Mouse (Mus musculus) MEL (cell line): ENCODE data around the gene Slc25a1. TPM values are rescaled to one million over a fixed set of nuclear protein-coding genes. Genes with fewer than 3 reads are reported as not detected.

Experiments used
- DNase-seq: peaks from one replicate; pipeline ENCODE4 v3.0.0; 2011; ENCODE audit warnings: low read depth, low spot score
- H3K27ac ChIP-seq: 2 replicates; pipeline ENCODE4 v1.5.1; 2012; ENCODE audit warnings: low read depth, mild to moderate bottlenecking, control low read depth, low read length, moderate library complexity; ENCODE audit not compliant: control insufficient read depth
- H3K27me3 ChIP-seq, 2 experiments: fragments of 150-350 bp in 1 of 2; sonication (generic) in 1 of 2; 2 replicates each; pipeline ENCODE4 v1.6.1; 2012; ENCODE audit warnings: low read length in 2 of 2, mild to moderate bottlenecking in 2 of 2, improper control_type of control experiment in 1 of 2, moderate library complexity in 1 of 2; ENCODE audit not compliant: insufficient read depth in 2 of 2, control insufficient read depth in 1 of 2
- H3K36me3 ChIP-seq, 2 experiments: 2 replicates each; pipeline ENCODE4 v1.6.1; 2012 to 2014; ENCODE audit warnings: low read length in 2 of 2, improper control_type of control experiment in 1 of 2, inconsistent platforms in 1 of 2, mild to moderate bottlenecking in 1 of 2; ENCODE audit not compliant: insufficient read depth in 2 of 2, control insufficient read depth in 1 of 2
- H3K4me1 ChIP-seq, 2 experiments: fragments of 150-350 bp in 1 of 2; sonication (generic) in 1 of 2; 2 replicates each; pipeline ENCODE4 v1.6.1; 2012; ENCODE audit warnings: low read length in 2 of 2, improper control_type of control experiment in 1 of 2, mild to moderate bottlenecking in 1 of 2; ENCODE audit not compliant: insufficient read depth in 2 of 2, control insufficient read depth in 1 of 2
- H3K4me3 ChIP-seq, 2 experiments: fragments of 150-350 bp in 1 of 2; sonication (generic) in 1 of 2; 2 replicates each; pipeline ENCODE4 v1.5.1; 2012; ENCODE audit warnings: low read depth in 2 of 2, low read length in 2 of 2, mild to moderate bottlenecking in 2 of 2, moderate library complexity in 2 of 2, control low read depth in 1 of 2, improper control_type of control experiment in 1 of 2; ENCODE audit not compliant: control insufficient read depth in 1 of 2, insufficient read depth in 1 of 2
- H3K79me2 ChIP-seq: 2 replicates; pipeline ENCODE4 v1.6.1; 2012; ENCODE audit warnings: mild to moderate bottlenecking, low read length, moderate library complexity; ENCODE audit not compliant: control insufficient read depth, poor library complexity, insufficient read depth
- H3K9ac ChIP-seq: 2 replicates; pipeline ENCODE4 v1.6.1; 2012; ENCODE audit warnings: low read depth, mild to moderate bottlenecking, control low read depth, low read length, moderate library complexity; ENCODE audit not compliant: control insufficient read depth, poor library complexity, severe bottlenecking
- H3K9me3 ChIP-seq: fragments of 150-350 bp; sonication (generic); replicated peaks from 2 replicates; pipeline ENCODE4 v1.6.1; 2012; ENCODE audit warnings: mild to moderate bottlenecking, low read length, improper control_type of control experiment, moderate library complexity; ENCODE audit not compliant: insufficient read depth
- BHLHE40 ChIP-seq: IDR thresholded peaks from 2 replicates; pipeline ENCODE4 v1.6.1; 2012; ENCODE audit warnings: low read depth, mild to moderate bottlenecking, inconsistent platforms, low read length, improper control_type of control experiment, borderline replicate concordance
- ELF1 ChIP-seq: IDR thresholded peaks from 2 replicates; pipeline ENCODE4 v1.6.1; 2014; ENCODE audit warnings: low read depth, mild to moderate bottlenecking, inconsistent platforms, low read length, improper control_type of control experiment, moderate library complexity
- EP300 ChIP-seq, 2 experiments: IDR thresholded peaks; 2 replicates each; pipeline ENCODE4 v1.6.1; 2011; ENCODE audit warnings: improper control_type of control experiment in 2 of 2, low read length in 2 of 2, low read depth in 1 of 2, mild to moderate bottlenecking in 1 of 2
- ETS1 ChIP-seq: IDR thresholded peaks from 2 replicates; pipeline ENCODE4 v1.6.1; 2012; ENCODE audit warnings: low read depth, mild to moderate bottlenecking, inconsistent platforms, low read length, improper control_type of control experiment, moderate library complexity
- GATA1 ChIP-seq: IDR thresholded peaks from 2 replicates; pipeline ENCODE4 v1.6.1; 2011; ENCODE audit warnings: low read depth, low read length, improper control_type of control experiment
- KAT2A ChIP-seq: conservative IDR thresholded peaks from 2 replicates; pipeline ENCODE4 v1.6.1; 2012; ENCODE audit warnings: low read depth, low read length, improper control_type of control experiment, inconsistent platforms
- MAZ ChIP-seq: IDR thresholded peaks from 2 replicates; pipeline ENCODE4 v1.6.1; 2012; ENCODE audit warnings: low read depth, mild to moderate bottlenecking, inconsistent platforms, low read length, improper control_type of control experiment
- NRF1 ChIP-seq: IDR thresholded peaks from 2 replicates; pipeline ENCODE4 v1.6.1; 2014; ENCODE audit warnings: low read depth, mild to moderate bottlenecking, inconsistent platforms, low read length, improper control_type of control experiment, moderate library complexity; ENCODE audit not compliant: poor library complexity, insufficient read depth, severe bottlenecking
- RAD21 ChIP-seq: IDR thresholded peaks from 2 replicates; pipeline ENCODE4 v1.6.1; 2011; ENCODE audit warnings: mild to moderate bottlenecking, low read depth, low read length, improper control_type of control experiment
- RCOR1 ChIP-seq: IDR thresholded peaks from 2 replicates; pipeline ENCODE4 v1.6.1; 2012; ENCODE audit warnings: low read depth, mild to moderate bottlenecking, inconsistent platforms, low read length, improper control_type of control experiment
- SIN3A ChIP-seq: IDR thresholded peaks from 2 replicates; pipeline ENCODE4 v1.6.1; 2012; ENCODE audit warnings: low read length, improper control_type of control experiment, inconsistent platforms
- SMC3 ChIP-seq: IDR thresholded peaks from 2 replicates; pipeline ENCODE4 v1.6.1; 2011; ENCODE audit warnings: low read depth, low read length, improper control_type of control experiment
- TAL1 ChIP-seq: IDR thresholded peaks from 2 replicates; pipeline ENCODE4 v1.6.1; 2012; ENCODE audit warnings: mild to moderate bottlenecking, inconsistent platforms, low read length, moderate library complexity, mixed read lengths
- TCF12 ChIP-seq: IDR thresholded peaks from 2 replicates; pipeline ENCODE4 v1.6.1; 2014; ENCODE audit warnings: low read depth, mild to moderate bottlenecking, inconsistent platforms, low read length, improper control_type of control experiment, moderate library complexity
- UBTF ChIP-seq: IDR thresholded peaks from 2 replicates; pipeline ENCODE4 v1.6.1; 2012; ENCODE audit warnings: low read depth, mild to moderate bottlenecking, inconsistent platforms, low read length, improper control_type of control experiment, moderate library complexity, borderline replicate concordance; ENCODE audit not compliant: insufficient read depth
- USF1 ChIP-seq: IDR thresholded peaks from 2 replicates; pipeline ENCODE4 v1.6.1; 2014; ENCODE audit warnings: low read depth, mild to moderate bottlenecking, inconsistent platforms, low read length, improper control_type of control experiment, moderate library complexity
- USF2 ChIP-seq, 2 experiments: IDR thresholded peaks; 2 replicates each; pipeline ENCODE4 v1.6.1; 2011 to 2012; ENCODE audit warnings: improper control_type of control experiment in 2 of 2, low read length in 2 of 2, borderline replicate concordance in 1 of 2, inconsistent platforms in 1 of 2, low read depth in 1 of 2, mild to moderate bottlenecking in 1 of 2; ENCODE audit not compliant: insufficient read depth in 1 of 2
- ZC3H11A ChIP-seq: IDR thresholded peaks from 2 replicates; pipeline ENCODE4 v1.6.1; 2012; ENCODE audit warnings: low read depth, mild to moderate bottlenecking, inconsistent platforms, low read length, improper control_type of control experiment
- ZMIZ1 ChIP-seq: IDR thresholded peaks from 2 replicates; pipeline ENCODE4 v1.6.1; 2012; ENCODE audit warnings: low read depth, mild to moderate bottlenecking, inconsistent platforms, low read length, improper control_type of control experiment, moderate library complexity
- ZNF384 ChIP-seq: IDR thresholded peaks from 2 replicates; pipeline ENCODE4 v1.6.1; 2012; ENCODE audit warnings: low read depth, mild to moderate bottlenecking, inconsistent platforms, low read length, improper control_type of control experiment
- polyA plus RNA-seq, 2 experiments: library from polyadenylated mRNA; stranded (reverse) in 1 of 2; unstranded in 1 of 2; fragments of >175 nt in 1 of 2; fragments of >200 nt in 1 of 2; gene quantifications; 2 replicates each; pipeline versions ENCODE4 v1.2.1 to v1.2.4; 2012; ENCODE audit warnings: low replicate concordance in 2 of 2, low read depth in 1 of 2; ENCODE audit not compliant: insufficient read length in 2 of 2, insufficient read depth in 1 of 2, missing spikeins in 1 of 2
- total RNA-seq: library from RNA; depleted of rRNA; stranded (reverse); fragments of 300-350 nt; gene quantifications from 2 replicates; pipeline ENCODE4 v1.2.3, GENCODE M21; 2012

The Slc25a1 gene
- total and polyA plus RNA-seq, 3 experiments: 114 to 184 TPM; not detected in 1

- Histone ChIP-seq H3K27me3 (no peaks in the 10 kb centered on the region), H3K36me3 (peaks cover 0 to 5% of the 10 kb centered on the region in 2 experiments; a peak in 1 of 4 replicates), H3K79me2 (peaks cover 4% of the 10 kb centered on the region)
- no peak for TF ChIP-seq BHLHE40
- no peak for TF ChIP-seq ZNF384
- no peak for TF ChIP-seq UBTF
- TF ChIP-seq SMC3: no peak
- no peak for TF ChIP-seq USF1
- TF ChIP-seq KAT2A: no peak
- TF ChIP-seq TCF12: no peak
- TF ChIP-seq SIN3A: no peak
- TF ChIP-seq ZC3H11A: no peak
- no peak for TF ChIP-seq ETS1
- no peak for TF ChIP-seq TAL1
- TF ChIP-seq GATA1: no peak
- TF ChIP-seq ELF1: no peak
- TF ChIP-seq MAZ: no peak
- TF ChIP-seq USF2 (IDR thresholded peaks at IDR 0.05; ENCODE audit: borderline replicate concordance in 1 of 2, insufficient read depth in 1 of 2, low read depth in 1 of 2, low read length in 2 of 2): no peak
- TF ChIP-seq NRF1: no peak
- TF ChIP-seq RCOR1: no peak
- no peak for TF ChIP-seq RAD21
- TF ChIP-seq EP300 (IDR thresholded peaks at IDR 0.05; ENCODE audit: low read depth in 1 of 2, low read length in 2 of 2): no peak
- no peak for TF ChIP-seq ZMIZ1
- TF ChIP-seq, all 39 proteins: peak for 0
- H3K27ac ChIP-seq: no peak overlapping the region
- no peaks in the 10 kb centered on the region for H3K9me3 ChIP-seq
- no peak overlapping the region for H3K9ac ChIP-seq
- H3K4me1 ChIP-seq: peaks cover 0 to 8% of the 10 kb centered on the region in 2 experiments; a peak in 2 of 4 replicates
- no peak for DNase-seq
- H3K4me3 ChIP-seq: no peak overlapping the region
These were observed 31.9 kb downstream of the Slc25a1 start for GRCm38 (mm10) chr16:17896091-17896490.

GRCm38 (mm10) chr16:17893923-17894322, 34.1 kb downstream of the Slc25a1 start, which contains the start of gene Tssk1:
Gene Tssk1 (plus strand): TSS chr16:17894223.
- Histone ChIP-seq H3K4me1 (peaks cover 6 to 14% of the 10 kb centered on the region in 2 experiments), H3K4me3 (no peak within 1 kb of the TSS), H3K79me2 (peaks cover 16% of the 10 kb centered on the region), H3K9me3 (no peaks in the 10 kb centered on the region), H3K36me3 (peaks cover 0 to 11% of the 10 kb centered on the region in 2 experiments; a peak in 1 of 4 replicates), H3K27me3 (no peaks in the 10 kb centered on the region), H3K27ac (no peak within 1 kb of the TSS), H3K9ac (no peak within 1 kb of the TSS)
- TF ChIP-seq GATA1: no peak
- no peak for DNase-seq
